Mouse (Mus musculus): Measurements from ENCODE around the gene Zfp575. TPM values are rescaled to one million over a fixed set of nuclear protein-coding genes. Genes with fewer than 3 reads are reported as not detected.
A peak's percentile ranks its signal among the peaks of the same experiment; 100 is the strongest.

The Zfp575 gene
- polyA plus RNA-seq, 1 experiment from 2014 or later = 8.4 TPM

GRCm38 (mm10) chr7:24572455-24572854, 15.0 kb downstream of the Zfp575 start:
- H3K27me3 ChIP-seq = no peaks in the 10 kb centered on the region
- no peak overlapping the region for H3K4me2 ChIP-seq
- ATAC-seq (ENCODE audit: low read depth) = no peak
- H3K36me3 ChIP-seq = peaks cover 47% of the 10 kb centered on the region
- no peaks in the 10 kb centered on the region for H3K9me3 ChIP-seq
- 60% methylated on average over 5 of the region's 5 CpGs for WGBS
- H3K4me3 ChIP-seq = no peak overlapping the region
- no peak overlapping the region for H3K9ac ChIP-seq
- no peak overlapping the region for H3K27ac ChIP-seq (replicated peaks)
- no peaks in the 10 kb centered on the region for H3K4me1 ChIP-seq (replicated peaks)

- Histone ChIP-seq H3K36me3 (peaks cover 60% of the 10 kb centered on the region), H3K9ac (no peak overlapping the region), H3K4me2 (no peak overlapping the region), H3K4me3 (no peak overlapping the region), H3K27ac (replicated peaks) (no peak overlapping the region), H3K27me3 (no peaks in the 10 kb centered on the region), H3K9me3 (no peaks in the 10 kb centered on the region), H3K4me1 (replicated peaks) (no peaks in the 10 kb centered on the region)
- 90% methylated on average over 4 of the region's 4 CpGs for WGBS
- no peak for ATAC-seq (ENCODE audit: low read depth)
Observed at GRCm38 (mm10) chr7:24571071-24571470, 16.4 kb downstream of the Zfp575 start.

- no peak overlapping the region for H3K4me2 ChIP-seq
- WGBS = 93% methylated on average over 4 of the region's 4 CpGs
- peaks cover 69% of the 10 kb centered on the region for H3K36me3 ChIP-seq
Observed at GRCm38 (mm10) chr7:24568512-24568911, 18.9 kb downstream of the Zfp575 start.

GRCm38 (mm10) chr7:24566206-24566605, 21.2 kb downstream of the Zfp575 start:
- Histone ChIP-seq H3K4me1 (replicated peaks) (no peaks in the 10 kb centered on the region), H3K4me3 (no peak overlapping the region), H3K27ac (replicated peaks) (no peak overlapping the region), H3K27me3 (no peaks in the 10 kb centered on the region), H3K4me2 (no peak overlapping the region), H3K9me3 (no peaks in the 10 kb centered on the region), H3K9ac (no peak overlapping the region), H3K36me3 (peaks cover 66% of the 10 kb centered on the region)
- WGBS = 93% methylated on average over 9 of the region's 9 CpGs
- ATAC-seq (ENCODE audit: low read depth) = no peak

More at GRCm38 (mm10) chr7:24568512-24568911, 18.9 kb downstream of the Zfp575 start:
- no peak overlapping the region for H3K4me3 ChIP-seq
- ATAC-seq (ENCODE audit: low read depth) = no peak
- H3K4me1 ChIP-seq (replicated peaks) = no peaks in the 10 kb centered on the region
- H3K27ac ChIP-seq (replicated peaks) = no peak overlapping the region
- H3K9me3 ChIP-seq = no peaks in the 10 kb centered on the region
- H3K9ac ChIP-seq = no peak overlapping the region
- no peaks in the 10 kb centered on the region for H3K27me3 ChIP-seq

GRCm38 (mm10) chr7:24565627-24566026, 21.8 kb downstream of the Zfp575 start:
- 97% methylated on average over 11 of the region's 11 CpGs for WGBS
- H3K4me3 ChIP-seq = no peak overlapping the region
- no peak overlapping the region for H3K27ac ChIP-seq (replicated peaks)
- peaks cover 66% of the 10 kb centered on the region for H3K36me3 ChIP-seq
- no peak overlapping the region for H3K4me2 ChIP-seq
- no peak overlapping the region for H3K9ac ChIP-seq
- no peak for ATAC-seq (ENCODE audit: low read depth)
- H3K27me3 ChIP-seq = no peaks in the 10 kb centered on the region
- H3K4me1 ChIP-seq (replicated peaks) = no peaks in the 10 kb centered on the region
- no peaks in the 10 kb centered on the region for H3K9me3 ChIP-seq

- Histone ChIP-seq H3K36me3 (peaks cover 66% of the 10 kb centered on the region), H3K9ac (no peak overlapping the region), H3K27ac (replicated peaks) (no peak overlapping the region), H3K4me2 (no peak overlapping the region), H3K9me3 (no peaks in the 10 kb centered on the region), H3K4me1 (replicated peaks) (no peaks in the 10 kb centered on the region), H3K27me3 (no peaks in the 10 kb centered on the region), H3K4me3 (no peak overlapping the region)
- ATAC-seq (ENCODE audit: low read depth) = peak; percentile 37; the same call in 1 of the 2 replicates
- 59% methylated on average over 6 of the region's 6 CpGs for WGBS
Observed at GRCm38 (mm10) chr7:24564607-24565265, 22.7 kb downstream of the Zfp575 start.

GRCm38 (mm10) chr7:24563837-24564206, 23.6 kb downstream of the Zfp575 start:
- no peaks in the 10 kb centered on the region for H3K9me3 ChIP-seq
- no peak overlapping the region for H3K4me3 ChIP-seq
- H3K4me1 ChIP-seq (replicated peaks) = no peaks in the 10 kb centered on the region
- WGBS = 89% methylated on average over 4 of the region's 4 CpGs
- peaks cover 61% of the 10 kb centered on the region for H3K36me3 ChIP-seq
- H3K27ac ChIP-seq (replicated peaks) = no peak overlapping the region
- no peak overlapping the region for H3K4me2 ChIP-seq
- H3K9ac ChIP-seq = no peak overlapping the region
- H3K27me3 ChIP-seq = no peaks in the 10 kb centered on the region
- ATAC-seq (ENCODE audit: low read depth) = no peak

GRCm38 (mm10) chr7:24563191-24563836, 24.1 kb downstream of the Zfp575 start:
- no peak overlapping the region for H3K27ac ChIP-seq (replicated peaks)

GRCm38 (mm10) chr7:24561450-24561849, 26.0 kb downstream of the Zfp575 start:
- H3K36me3 ChIP-seq = peaks cover 41% of the 10 kb centered on the region
- H3K9me3 ChIP-seq = no peaks in the 10 kb centered on the region
- H3K27ac ChIP-seq (replicated peaks) = no peak overlapping the region
- H3K9ac ChIP-seq = no peak overlapping the region
- H3K4me2 ChIP-seq = no peak overlapping the region
- no peaks in the 10 kb centered on the region for H3K4me1 ChIP-seq (replicated peaks)
- no peaks in the 10 kb centered on the region for H3K27me3 ChIP-seq
- H3K4me3 ChIP-seq = no peak overlapping the region
- no peak for ATAC-seq (ENCODE audit: low read depth)
- 93% methylated on average over 4 of the region's 4 CpGs for WGBS

More at GRCm38 (mm10) chr7:24563191-24563836, 24.1 kb downstream of the Zfp575 start:
- WGBS = 92% methylated on average over 8 of the region's 8 CpGs
- Histone ChIP-seq H3K9me3 (no peaks in the 10 kb centered on the region), H3K4me3 (no peak overlapping the region), H3K27me3 (no peaks in the 10 kb centered on the region), H3K9ac (no peak overlapping the region), H3K4me2 (no peak overlapping the region), H3K36me3 (peaks cover 56% of the 10 kb centered on the region), H3K4me1 (replicated peaks) (no peaks in the 10 kb centered on the region)
- no peak for ATAC-seq (ENCODE audit: low read depth)

- Histone ChIP-seq H3K27me3 (no peaks in the 10 kb centered on the region), H3K9me3 (no peaks in the 10 kb centered on the region), H3K9ac (no peak overlapping the region), H3K27ac (replicated peaks) (no peak overlapping the region), H3K4me2 (no peak overlapping the region), H3K36me3 (peaks cover 55% of the 10 kb centered on the region), H3K4me3 (no peak overlapping the region), H3K4me1 (replicated peaks) (no peaks in the 10 kb centered on the region)
- WGBS = 92% methylated on average over 10 of the region's 10 CpGs
- no peak for ATAC-seq (ENCODE audit: low read depth)
Observed at GRCm38 (mm10) chr7:24555786-24556185, 31.7 kb downstream of the Zfp575 start.

GRCm38 (mm10) chr7:24551985-24552759, 35.3 kb downstream of the Zfp575 start:
- H3K36me3 ChIP-seq = peaks cover 65% of the 10 kb centered on the region
- H3K4me1 ChIP-seq (replicated peaks) = peaks cover 9% of the 10 kb centered on the region
- no peaks in the 10 kb centered on the region for H3K9me3 ChIP-seq
- ATAC-seq (ENCODE audit: low read depth) = no peak
- no peak overlapping the region for H3K27ac ChIP-seq (replicated peaks)
- 80% methylated on average over 12 of the region's 12 CpGs for whole genome bisulfite sequencing
- no peak overlapping the region for H3K4me3 ChIP-seq
- H3K27me3 ChIP-seq = no peaks in the 10 kb centered on the region
- H3K4me2 ChIP-seq = no peak overlapping the region
- H3K9ac ChIP-seq = no peak overlapping the region

- ATAC-seq (ENCODE audit: low read depth) = peak; percentile 30; the same call in 1 of the 2 replicates
- 34% methylated on average over 13 of the region's 13 CpGs for WGBS
- H3K27ac ChIP-seq (replicated peaks) = peak overlapping the region; percentile 64
Observed at GRCm38 (mm10) chr7:24547534-24548036, 39.9 kb downstream of the Zfp575 start.

More at GRCm38 (mm10) chr7:24547534-24548036, 39.9 kb downstream of the Zfp575 start:
- peak overlapping the region; percentile 84 for H3K4me3 ChIP-seq
- no peaks in the 10 kb centered on the region for H3K27me3 ChIP-seq
- peak overlapping the region; percentile 69 for H3K4me2 ChIP-seq
- no peaks in the 10 kb centered on the region for H3K9me3 ChIP-seq
- peaks cover 38% of the 10 kb centered on the region for H3K36me3 ChIP-seq
- H3K9ac ChIP-seq = peak overlapping the region; percentile 89
- peaks cover 15% of the 10 kb centered on the region for H3K4me1 ChIP-seq (replicated peaks)

Measured in neural tube, embryonic 13.5 days (tissue).